Mouse (Mus musculus) heart, embryonic 14.5 days (tissue): ENCODE results near the gene Il13. TPM values are rescaled to one million over a fixed set of nuclear protein-coding genes. Genes with fewer than 3 reads are reported as not detected.

Experiments
- ATAC-seq: fragments of 200-750 bp; cut with Nextera tagmentation; 2 replicates; pipeline ENCODE4 v1.8.0; 2017; ENCODE audit warnings: low read depth, moderate TSS enrichment; ENCODE audit not compliant: insufficient number of reproducible peaks, insufficient read depth, low FRiP score
- H3K27ac ChIP-seq, 2 experiments: fragments of 200-500 bp in 1 of 2; fragments of 300-500 bp in 1 of 2; sonication (generic) in 1 of 2; replicated peaks in 1 of 2; 2 replicates each; pipeline ENCODE4 v1.5.1; 2012 to 2014; ENCODE audit warnings: low read depth in 2 of 2, low read length in 2 of 2, control low read depth in 1 of 2, mild to moderate bottlenecking in 1 of 2, mixed read lengths in 1 of 2; ENCODE audit not compliant: control insufficient read depth in 1 of 2, insufficient read depth in 1 of 2
- H3K27me3 ChIP-seq: fragments of 300-500 bp; sonication (generic); 2 replicates; pipeline ENCODE4 v1.6.1; 2014; ENCODE audit warnings: mild to moderate bottlenecking, low read length, control low read depth; ENCODE audit not compliant: control insufficient read depth, insufficient read depth
- H3K36me3 ChIP-seq: fragments of 300-500 bp; sonication (generic); 2 replicates; pipeline ENCODE4 v1.6.1; 2014; ENCODE audit warnings: mild to moderate bottlenecking, control low read depth, low read length, mixed read lengths; ENCODE audit not compliant: control insufficient read depth, insufficient read depth
- H3K4me1 ChIP-seq, 2 experiments: fragments of 200-500 bp in 1 of 2; fragments of 300-500 bp in 1 of 2; sonication (generic) in 1 of 2; 2 replicates each; pipeline ENCODE4 v1.6.1; 2012 to 2014; ENCODE audit warnings: low read length in 2 of 2, control low read depth in 1 of 2, mixed read lengths in 1 of 2; ENCODE audit not compliant: control insufficient read depth in 2 of 2, insufficient read depth in 2 of 2
- H3K4me2 ChIP-seq: fragments of 300-500 bp; sonication (generic); 2 replicates; pipeline ENCODE4 v1.6.1; 2014; ENCODE audit warnings: mild to moderate bottlenecking, low read length
- H3K4me3 ChIP-seq, 2 experiments: fragments of 200-500 bp in 1 of 2; fragments of 300-500 bp in 1 of 2; sonication (generic) in 1 of 2; 2 replicates each; pipeline ENCODE4 v1.5.1; 2012 to 2014; ENCODE audit warnings: low read length in 2 of 2, mild to moderate bottlenecking in 2 of 2, control low read depth in 1 of 2, low read depth in 1 of 2, moderate library complexity in 1 of 2; ENCODE audit not compliant: control insufficient read depth in 1 of 2, insufficient read depth in 1 of 2
- H3K9ac ChIP-seq: fragments of 300-500 bp; sonication (generic); 2 replicates; pipeline ENCODE4 v1.6.1; 2014; ENCODE audit warnings: mild to moderate bottlenecking, low read length
- H3K9me3 ChIP-seq: fragments of 300-500 bp; sonication (generic); 2 replicates; pipeline ENCODE4 v1.6.1; 2016; ENCODE audit warnings: low read length, control low read depth; ENCODE audit not compliant: control insufficient read depth
- WGBS: fragments of 180-500 bp; shearing (Covaris S2); extraction: QIAGEN DNeasy Blood & Tissue Kit; methylation state at CpG from one replicate; pipeline ENCODE4 v1.1.7; 2014; 5-methylcytosine and 5-hydroxymethylcytosine counted together
- polyA plus RNA-seq: library from polyadenylated mRNA; unstranded; fragments of >200 nt; fragmentation: Nextera tagmentation; extraction: Ambion mirVana; gene quantifications from 2 replicates; pipeline ENCODE4 v1.2.1, GENCODE M21; 2014

The Il13 gene
- polyA plus RNA-seq, 1 experiment from 2014 or later, result not detected

DNA sequence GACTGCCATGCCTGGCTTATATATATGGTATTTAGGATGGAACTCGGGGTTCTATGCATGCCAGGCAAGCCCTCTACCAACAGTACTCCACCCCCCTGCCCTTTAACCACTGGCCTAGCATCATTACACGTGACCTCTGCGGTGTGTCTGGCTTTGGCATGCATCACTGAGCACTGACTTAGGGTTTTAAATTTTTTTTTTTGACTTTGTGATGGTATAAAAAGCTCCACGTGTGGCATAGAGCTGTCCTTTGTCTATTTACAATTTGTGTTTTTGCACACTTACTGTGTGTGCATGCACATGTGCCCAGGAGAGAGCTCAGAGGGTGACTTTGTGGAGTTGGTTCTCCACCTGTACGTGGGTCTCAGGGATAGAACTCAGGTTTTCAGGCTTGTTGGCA lies 9.5 kb upstream of the Il13 start:
- Histone ChIP-seq H3K9ac (no peak overlapping the region), H3K4me1 (peaks cover 2 to 4% of the 10 kb centered on the region in 2 experiments; a peak in 3 of 4 replicates), H3K27ac (no peak overlapping the region), H3K4me3 (no peak overlapping the region), H3K4me2 (no peak overlapping the region), H3K36me3 (0 out of 2 replicates have a peak, but pooled peaks cover 4% of the 10 kb centered on the region), H3K9me3 (0 out of 2 replicates have a peak, but pooled peaks cover 5% of the 10 kb centered on the region), H3K27me3 (no peaks in the 10 kb centered on the region)
- 83% methylated on average over 5 of the region's 5 CpGs for WGBS
- ATAC-seq, result no peak

GRCm38 (mm10) chr11:53642744-53643279 lies 8.3 kb upstream of the Il13 start:
- 0 out of 2 replicates have a peak, but pooled peaks cover 5% of the 10 kb centered on the region for H3K9me3 ChIP-seq
- H3K4me3 ChIP-seq, result no peak overlapping the region
- no peak overlapping the region for H3K4me2 ChIP-seq
- no peak overlapping the region for H3K9ac ChIP-seq
- peaks cover 2 to 4% of the 10 kb centered on the region in 2 experiments; a peak in 3 of 4 replicates for H3K4me1 ChIP-seq
- no peak overlapping the region for H3K27ac ChIP-seq
- ATAC-seq, result no peak
- WGBS, result 61% methylated on average over 12 of the region's 12 CpGs
- 0 out of 2 replicates have a peak, but pooled peaks cover 4% of the 10 kb centered on the region for H3K36me3 ChIP-seq
- H3K27me3 ChIP-seq, result 0 out of 2 replicates have a peak, but pooled peaks cover 1% of the 10 kb centered on the region

- peaks cover 4% of the 10 kb centered on the region in 2 experiments; a peak in 2 of 4 replicates for H3K4me1 ChIP-seq
- no peaks in the 10 kb centered on the region for H3K36me3 ChIP-seq
- 0 out of 2 replicates have a peak, but pooled peaks cover 5% of the 10 kb centered on the region for H3K9me3 ChIP-seq
- ATAC-seq, result no peak
- WGBS, result 80% methylated on average over 10 of the region's 10 CpGs
- no peak overlapping the region for H3K27ac ChIP-seq
- H3K27me3 ChIP-seq, result peaks cover 28% of the 10 kb centered on the region; the same call in 1 of the 2 replicates
- H3K4me3 ChIP-seq, result no peak overlapping the region
- H3K9ac ChIP-seq, result no peak overlapping the region
- H3K4me2 ChIP-seq, result no peak overlapping the region
Measured at GRCm38 (mm10) chr11:53637803-53638260, 3.3 kb upstream of the Il13 start.

DNA sequence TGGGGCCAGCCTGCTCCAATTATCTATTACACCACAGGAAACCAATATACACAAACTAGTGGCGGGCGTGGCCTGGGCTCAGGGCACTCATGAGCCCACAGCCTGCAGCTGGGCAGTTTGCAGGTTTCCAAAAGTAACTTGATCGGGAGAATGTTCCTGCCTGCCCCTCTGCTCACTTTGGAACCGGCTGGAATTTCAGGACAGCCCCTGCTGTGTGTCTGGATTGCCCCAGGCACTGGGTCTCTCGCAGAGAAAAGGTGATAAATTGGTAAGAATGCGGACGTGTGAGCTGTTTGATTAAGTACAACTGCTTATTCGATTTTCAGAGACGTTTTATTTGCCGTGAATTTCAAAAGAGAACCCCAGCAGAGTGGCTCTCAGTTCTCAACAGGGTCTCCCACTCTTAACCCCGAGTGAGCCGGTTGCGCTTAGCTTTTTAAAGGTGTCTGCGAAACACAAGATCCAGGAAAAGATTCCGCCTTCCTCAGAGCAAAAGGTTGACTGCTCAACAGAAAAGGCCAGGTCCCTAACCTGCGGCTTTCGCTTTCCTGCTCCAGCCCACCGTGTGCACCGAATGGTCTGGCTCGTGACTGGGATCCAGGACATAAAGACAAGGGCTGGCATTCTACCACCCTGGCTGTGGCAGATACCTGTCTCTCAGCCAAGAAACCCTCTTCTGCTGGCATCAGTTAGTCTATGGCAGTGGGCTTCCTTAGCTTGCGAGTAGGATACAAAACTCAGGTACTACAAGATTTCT lies 2.7 kb upstream of the Il13 start:
- Histone ChIP-seq H3K4me2 (peak overlapping the region; percentile 47), H3K4me1 (peaks cover 4% of the 10 kb centered on the region in 2 experiments; a peak in 2 of 4 replicates), H3K36me3 (no peaks in the 10 kb centered on the region), H3K27me3 (peaks cover 28% of the 10 kb centered on the region; the same call in 1 of the 2 replicates), H3K9me3 (no peaks in the 10 kb centered on the region), H3K9ac (0 out of 2 replicates have a peak overlapping the region, but pooled peaks have one; percentile 4), H3K27ac (no peak overlapping the region), H3K4me3 (no peak overlapping the region; a peak in 1 of 4 replicates)
- WGBS, result 21% methylated on average over 21 of the region's 21 CpGs
- ATAC-seq, result no peak

DNA sequence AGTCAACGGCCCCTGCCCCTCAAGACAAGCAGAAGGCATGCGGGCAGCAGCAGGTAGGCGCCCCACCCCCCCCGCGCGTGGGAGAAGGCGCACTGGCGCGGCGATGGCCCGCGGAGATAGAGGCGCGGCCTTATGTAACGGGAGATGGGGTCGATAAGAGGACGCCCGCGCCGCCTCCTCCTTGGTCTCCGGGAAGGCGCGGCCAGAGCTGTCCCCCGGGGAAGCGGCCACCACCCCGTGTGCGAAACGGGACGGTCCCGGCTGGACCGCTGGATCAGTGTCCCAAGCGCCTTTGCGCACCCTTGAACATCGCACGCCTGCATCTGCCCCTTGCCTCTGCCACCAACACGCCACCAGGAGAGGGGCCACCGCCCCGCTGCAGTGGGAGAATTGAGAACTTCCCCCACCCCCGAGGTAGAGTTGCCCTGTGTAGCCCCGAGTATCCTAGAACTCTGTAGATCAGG lies 1.7 kb upstream of the Il13 start:
- Histone ChIP-seq H3K9me3 (no peaks in the 10 kb centered on the region), H3K27me3 (peaks cover 28% of the 10 kb centered on the region; the same call in 1 of the 2 replicates), H3K9ac (peak overlapping the region; percentile 54), H3K4me2 (peak overlapping the region; percentile 79), H3K4me1 (peaks cover 4% of the 10 kb centered on the region in 2 experiments; a peak in 2 of 4 replicates), H3K4me3 (peak overlapping the region; percentile 29 to 40), H3K36me3 (no peaks in the 10 kb centered on the region), H3K27ac (no peak overlapping the region)
- no peak for ATAC-seq
- 2% methylated on average over 40 of the region's 40 CpGs for WGBS

DNA sequence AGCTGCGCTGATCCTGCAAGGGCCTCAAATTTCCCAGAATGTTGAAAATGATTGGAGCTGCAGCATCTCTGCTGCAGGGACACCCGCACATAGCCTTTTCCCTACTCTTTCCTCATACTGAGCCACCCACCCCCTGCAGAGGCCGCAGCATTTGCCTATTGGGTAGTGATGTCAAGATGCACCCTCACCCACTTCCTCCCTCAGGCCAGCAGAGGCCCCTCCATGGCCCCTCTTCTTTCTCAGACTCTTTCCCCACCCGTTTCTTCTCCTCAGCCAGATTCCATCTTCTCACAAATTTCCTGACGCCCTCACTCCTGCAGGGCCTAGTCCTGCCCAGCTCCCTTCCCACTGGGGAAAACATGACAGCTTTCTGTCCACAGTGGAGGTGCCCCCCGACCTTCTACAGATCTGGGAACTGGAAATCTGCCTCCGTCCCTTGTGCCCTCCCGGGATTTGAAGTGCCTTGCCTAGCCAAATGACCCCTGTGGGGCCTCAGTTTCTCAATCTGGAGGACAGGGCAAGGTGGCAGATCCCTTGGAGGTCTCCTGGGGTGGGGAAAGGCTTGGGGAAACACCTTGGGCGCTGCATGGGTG lies 1.2 kb upstream of the Il13 start:
- ATAC-seq, result no peak
- 44% methylated on average over 9 of the region's 9 CpGs for WGBS
- no peaks in the 10 kb centered on the region for H3K9me3 ChIP-seq
- H3K4me3 ChIP-seq, result peak overlapping the region; percentile 29 to 40; a peak in 3 of 4 replicates
- H3K27ac ChIP-seq, result no peak overlapping the region
- H3K4me1 ChIP-seq, result peaks cover 4% of the 10 kb centered on the region in 2 experiments; a peak in 2 of 4 replicates
- H3K9ac ChIP-seq, result no peak overlapping the region
- peak overlapping the region; percentile 79 for H3K4me2 ChIP-seq
- no peaks in the 10 kb centered on the region for H3K36me3 ChIP-seq
- peaks cover 28% of the 10 kb centered on the region; the same call in 1 of the 2 replicates for H3K27me3 ChIP-seq

- ATAC-seq, result no peak
Measured at GRCm38 (mm10) chr11:53633644-53634043, 858 bp downstream of the Il13 start.

More at GRCm38 (mm10) chr11:53633644-53634043, 858 bp downstream of the Il13 start:
- no peaks in the 10 kb centered on the region for H3K9me3 ChIP-seq
- H3K9ac ChIP-seq, result no peak overlapping the region
- peaks cover 28% of the 10 kb centered on the region; the same call in 1 of the 2 replicates for H3K27me3 ChIP-seq
- no peak overlapping the region for H3K27ac ChIP-seq
- no peaks in the 10 kb centered on the region for H3K36me3 ChIP-seq
- 86% methylated on average over 7 of the region's 7 CpGs for WGBS
- H3K4me2 ChIP-seq, result no peak overlapping the region
- H3K4me3 ChIP-seq, result no peak overlapping the region
- peaks cover 4% of the 10 kb centered on the region in 2 experiments; a peak in 2 of 4 replicates for H3K4me1 ChIP-seq
